Mouse (Mus musculus) MEL (cell line): Measurements from ENCODE around the gene Rab31.

Source experiments
- ELF1 ChIP-seq: IDR thresholded peaks from 2 replicates; pipeline ENCODE4 v1.6.1; 2014; ENCODE audit warnings: low read depth, mild to moderate bottlenecking, inconsistent platforms, low read length, improper control_type of control experiment, moderate library complexity
- EP300 ChIP-seq, 2 experiments: IDR thresholded peaks; 2 replicates each; pipeline ENCODE4 v1.6.1; 2011; ENCODE audit warnings: improper control_type of control experiment in 2 of 2, low read length in 2 of 2, low read depth in 1 of 2, mild to moderate bottlenecking in 1 of 2
- MAX ChIP-seq: IDR thresholded peaks from 2 replicates; pipeline ENCODE4 v1.6.1; 2011; ENCODE audit warnings: low read length, improper control_type of control experiment
- POLR2A ChIP-seq, 2 experiments: IDR thresholded peaks; 2 replicates each; pipeline ENCODE4 v1.6.1; 2011 to 2012; ENCODE audit warnings: low read length in 2 of 2, mild to moderate bottlenecking in 2 of 2, control low read depth in 1 of 2, improper control_type of control experiment in 1 of 2, low read depth in 1 of 2, moderate library complexity in 1 of 2; ENCODE audit not compliant: control insufficient read depth in 1 of 2, insufficient read depth in 1 of 2, poor library complexity in 1 of 2
- TAL1 ChIP-seq: IDR thresholded peaks from 2 replicates; pipeline ENCODE4 v1.6.1; 2012; ENCODE audit warnings: mild to moderate bottlenecking, inconsistent platforms, low read length, moderate library complexity, mixed read lengths
- UBTF ChIP-seq: IDR thresholded peaks from 2 replicates; pipeline ENCODE4 v1.6.1; 2012; ENCODE audit warnings: low read depth, mild to moderate bottlenecking, inconsistent platforms, low read length, improper control_type of control experiment, moderate library complexity, borderline replicate concordance; ENCODE audit not compliant: insufficient read depth
- USF1 ChIP-seq: IDR thresholded peaks from 2 replicates; pipeline ENCODE4 v1.6.1; 2014; ENCODE audit warnings: low read depth, mild to moderate bottlenecking, inconsistent platforms, low read length, improper control_type of control experiment, moderate library complexity
- ZC3H11A ChIP-seq: IDR thresholded peaks from 2 replicates; pipeline ENCODE4 v1.6.1; 2012; ENCODE audit warnings: low read depth, mild to moderate bottlenecking, inconsistent platforms, low read length, improper control_type of control experiment

DNA sequence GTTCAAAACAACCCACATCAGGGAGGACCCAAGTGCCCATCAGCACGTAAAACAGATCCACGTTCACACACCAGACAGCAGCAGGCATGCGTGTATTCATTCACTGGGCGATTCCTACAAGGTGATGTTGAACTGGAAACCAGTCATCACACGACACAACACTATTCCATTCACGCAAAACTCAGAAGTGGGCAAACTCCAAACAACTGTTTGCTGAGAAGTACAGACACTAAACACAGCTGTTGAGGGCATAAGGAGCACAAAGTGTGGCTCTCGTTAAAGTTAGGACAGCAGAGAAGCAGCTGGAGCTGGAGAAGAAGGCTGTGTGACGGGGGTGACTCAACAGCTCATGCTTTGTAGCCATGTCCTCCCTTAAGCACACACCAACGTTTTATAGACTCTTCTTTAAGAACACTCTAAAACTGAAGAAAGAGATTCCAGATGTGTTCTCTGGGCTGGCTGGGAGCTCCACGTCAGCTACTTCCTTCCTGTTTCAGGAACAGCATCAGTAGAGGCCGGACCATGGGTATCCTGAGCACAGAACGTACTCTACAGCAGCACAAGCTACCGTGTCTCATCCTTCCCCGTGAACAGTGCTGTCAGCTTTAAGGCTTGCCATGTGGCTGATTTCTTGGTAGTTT, 92.6 kb downstream of the Rab31 start:
- TF ChIP-seq ZC3H11A = no peak
- TF ChIP-seq EP300 (IDR thresholded peaks at IDR 0.05; ENCODE audit: low read depth in 1 of 2, low read length in 2 of 2) = no peak
- no peak for TF ChIP-seq UBTF
- no peak for TF ChIP-seq POLR2A (IDR thresholded peaks at IDR 0.05; ENCODE audit: control insufficient read depth in 1 of 2, insufficient read depth in 1 of 2, low read depth in 1 of 2, low read length in 2 of 2, poor library complexity in 1 of 2)
- TF ChIP-seq TAL1 = no peak
- no peak for TF ChIP-seq USF1
- TF ChIP-seq MAX = no peak
- TF ChIP-seq ELF1 = no peak
